Mouse (Mus musculus): Measurements from ENCODE around the gene Sorbs2. TPM values are rescaled to one million over a fixed set of nuclear protein-coding genes. Genes with fewer than 3 reads are reported as not detected.

Gene Sorbs2
- total RNA-seq, 1 experiment from 2014 or later = 0.59 TPM

DNA sequence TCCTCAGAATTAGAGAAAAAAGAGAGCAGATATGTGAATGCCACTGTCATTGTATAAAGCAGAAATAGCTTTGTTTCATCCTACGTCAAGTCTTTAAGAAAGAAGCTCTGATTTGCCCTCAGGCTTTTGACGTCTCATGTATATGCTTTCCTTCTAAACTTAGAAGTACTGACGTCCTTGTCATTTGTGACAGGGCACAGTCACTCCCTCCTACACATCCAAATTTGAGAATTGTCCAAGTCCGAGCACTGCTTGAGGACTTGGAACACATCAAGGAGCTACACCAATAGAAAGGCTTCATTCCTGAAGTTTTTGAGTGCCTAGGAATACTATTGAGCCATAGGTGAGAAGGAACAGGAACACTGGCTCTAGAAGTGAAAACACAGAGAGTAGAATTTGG, 165.6 kb downstream of the Sorbs2 start:
- no peak for ATAC-seq (replicated peaks; ENCODE audit: low read depth, poor library complexity, severe bottlenecking)

DNA sequence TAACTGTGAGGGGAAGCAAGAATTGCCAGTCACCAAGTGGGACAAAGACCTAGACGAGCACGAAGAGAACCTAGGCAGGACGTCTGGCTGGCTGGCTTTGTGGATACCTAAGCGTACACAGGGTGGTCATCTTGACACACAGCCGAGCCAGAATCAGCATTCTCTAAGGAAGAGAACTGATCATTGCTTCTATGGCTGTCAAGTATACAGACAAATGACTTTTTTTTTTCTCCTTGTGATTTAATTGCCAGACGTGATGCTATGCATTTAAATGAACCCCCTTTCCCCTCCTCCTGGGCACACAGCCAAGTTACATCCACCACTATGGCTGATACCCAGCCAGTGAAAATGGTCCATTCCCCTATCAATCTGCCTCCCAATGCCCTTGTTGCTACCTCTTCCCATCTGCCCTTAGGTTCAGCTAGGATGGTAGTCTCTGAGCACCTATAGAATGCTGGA, 168.3 kb downstream of the Sorbs2 start:
- no peak for ATAC-seq (replicated peaks; ENCODE audit: low read depth, poor library complexity, severe bottlenecking)

DNA sequence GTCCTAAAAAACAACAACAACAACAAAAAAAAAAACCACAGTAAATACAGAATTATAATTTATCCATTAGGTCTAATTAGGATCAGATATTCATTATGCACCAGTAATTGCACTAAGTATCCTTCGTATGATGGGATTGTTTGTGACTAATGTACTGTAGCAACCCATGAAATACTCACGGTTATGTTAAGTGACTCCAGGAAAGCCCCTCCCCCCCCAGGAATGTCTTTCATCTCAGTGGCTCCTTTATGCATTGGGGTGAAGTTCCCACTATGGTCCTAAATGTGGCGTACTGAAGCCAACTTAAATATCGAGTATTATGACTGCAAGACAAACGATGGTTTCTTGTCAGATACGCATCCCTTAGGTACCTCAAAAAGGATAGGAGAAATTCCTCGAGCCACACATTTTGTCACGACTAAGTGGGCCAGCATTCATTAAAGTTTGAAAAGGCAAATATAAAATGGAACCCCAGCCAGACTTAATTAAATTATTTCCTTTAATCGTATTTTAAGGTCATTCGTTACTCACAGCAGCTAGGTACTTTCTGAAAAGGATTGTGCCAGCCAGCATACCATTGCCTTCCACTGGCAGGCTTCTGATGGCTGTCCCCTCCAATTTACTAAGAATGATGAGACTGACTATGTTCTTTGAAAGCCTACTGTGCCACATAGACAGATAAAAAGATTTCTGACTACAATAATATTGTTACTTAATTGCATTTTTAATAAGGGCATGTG, 169.7 kb downstream of the Sorbs2 start:
- ATAC-seq (replicated peaks; ENCODE audit: low read depth, poor library complexity, severe bottlenecking) = no peak

DNA sequence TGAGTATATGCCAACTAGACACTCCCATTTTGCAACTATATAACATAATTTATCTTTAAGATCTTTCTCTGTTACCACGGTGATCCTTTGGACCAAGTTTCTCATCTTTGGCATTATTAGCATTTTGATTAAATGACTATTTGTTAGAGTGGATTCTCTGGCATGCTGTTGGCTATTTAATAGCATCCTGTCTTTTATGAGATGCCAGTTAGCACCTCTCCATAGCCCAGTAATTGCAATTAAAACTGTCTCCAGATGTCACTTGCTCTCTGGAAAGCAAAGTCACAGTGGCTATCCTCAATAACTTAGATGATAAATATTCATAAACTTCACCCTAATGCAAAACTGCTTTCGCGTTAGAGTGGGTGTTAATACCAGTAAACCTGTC, 170.3 kb downstream of the Sorbs2 start:
- ATAC-seq (replicated peaks; ENCODE audit: low read depth, poor library complexity, severe bottlenecking) = no peak

DNA sequence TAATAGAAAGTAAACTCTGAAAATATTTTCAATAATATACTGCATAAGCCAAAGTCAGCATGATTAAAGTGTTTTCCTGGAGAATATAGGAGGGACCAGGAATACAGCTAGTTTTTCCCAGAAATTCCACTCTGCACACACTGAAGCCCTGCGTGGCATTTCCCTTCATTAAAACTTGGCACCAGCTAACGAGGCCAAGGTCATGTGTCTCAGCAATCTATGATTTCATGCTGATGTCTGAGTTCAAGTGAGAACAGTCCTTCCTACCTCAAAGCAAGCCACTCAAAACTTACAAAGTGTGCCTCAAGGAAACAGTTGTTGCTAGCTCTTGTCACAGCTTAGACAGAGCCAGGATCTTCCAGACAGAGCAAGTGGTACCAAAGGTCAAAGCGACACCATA, 173.6 kb downstream of the Sorbs2 start:
- no peak for ATAC-seq (replicated peaks; ENCODE audit: low read depth, poor library complexity, severe bottlenecking)

DNA sequence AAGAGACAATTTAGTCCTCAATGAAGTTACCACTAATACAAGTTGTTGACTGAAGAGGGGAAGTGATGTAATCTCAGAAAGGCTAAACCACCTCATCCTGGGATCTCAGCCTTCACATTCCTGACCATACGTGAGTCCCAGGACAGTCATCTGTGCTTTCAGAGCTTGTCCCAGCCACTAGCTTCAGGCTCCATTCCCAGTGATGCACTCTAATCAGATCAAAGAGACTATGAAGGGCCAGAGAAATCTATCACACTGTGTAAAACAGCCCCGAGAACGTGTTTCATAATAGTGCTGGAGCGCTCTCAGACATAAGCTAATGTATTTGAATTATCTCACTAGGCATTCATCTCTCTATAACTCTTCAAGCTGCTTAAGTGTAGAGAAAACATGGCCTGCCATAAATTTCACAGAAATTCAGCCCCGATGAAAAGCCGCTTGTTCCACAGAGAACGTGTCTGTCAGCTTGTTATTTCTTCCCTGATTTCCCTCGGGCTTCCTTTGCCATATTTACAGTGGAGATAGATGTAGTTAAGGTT, 175.3 kb downstream of the Sorbs2 start:
- ATAC-seq (replicated peaks; ENCODE audit: low read depth, poor library complexity, severe bottlenecking) = no peak

DNA sequence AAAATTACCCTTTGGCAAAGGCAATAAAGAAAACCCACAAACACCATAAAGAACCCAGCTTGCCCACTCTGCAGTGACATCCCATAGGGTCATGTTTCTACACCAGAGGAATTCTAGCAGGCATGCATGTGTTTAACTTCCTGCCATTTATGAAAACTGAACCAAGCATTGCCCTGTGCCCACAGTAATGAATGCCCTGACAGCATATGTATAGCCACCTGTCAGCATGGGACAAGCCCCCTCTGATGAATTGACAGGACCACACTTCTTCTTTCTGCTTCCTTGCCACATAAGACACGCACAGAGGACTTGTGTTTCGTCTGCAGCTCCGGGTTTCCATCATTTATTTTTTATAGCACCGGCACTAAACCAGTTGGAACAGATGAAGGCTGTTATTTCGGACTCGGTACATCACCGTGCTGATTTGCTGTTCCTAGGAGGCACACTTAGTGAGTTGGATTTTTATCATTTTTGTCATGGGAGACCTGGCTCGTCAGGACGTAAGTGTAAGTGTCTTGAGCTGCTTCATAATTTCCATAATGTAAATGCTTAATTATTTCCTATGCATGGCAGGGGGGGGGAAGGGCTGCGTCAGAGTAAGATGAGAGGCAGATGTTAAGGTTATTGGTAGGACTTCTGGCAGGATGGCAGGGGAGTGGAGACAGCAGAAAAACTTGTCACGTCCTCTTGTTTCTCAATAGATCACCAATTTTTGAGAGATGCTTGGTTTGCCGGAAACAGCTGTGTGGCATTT, 180.5 kb downstream of the Sorbs2 start:
- no peak for ATAC-seq (replicated peaks; ENCODE audit: low read depth, poor library complexity, severe bottlenecking)

DNA sequence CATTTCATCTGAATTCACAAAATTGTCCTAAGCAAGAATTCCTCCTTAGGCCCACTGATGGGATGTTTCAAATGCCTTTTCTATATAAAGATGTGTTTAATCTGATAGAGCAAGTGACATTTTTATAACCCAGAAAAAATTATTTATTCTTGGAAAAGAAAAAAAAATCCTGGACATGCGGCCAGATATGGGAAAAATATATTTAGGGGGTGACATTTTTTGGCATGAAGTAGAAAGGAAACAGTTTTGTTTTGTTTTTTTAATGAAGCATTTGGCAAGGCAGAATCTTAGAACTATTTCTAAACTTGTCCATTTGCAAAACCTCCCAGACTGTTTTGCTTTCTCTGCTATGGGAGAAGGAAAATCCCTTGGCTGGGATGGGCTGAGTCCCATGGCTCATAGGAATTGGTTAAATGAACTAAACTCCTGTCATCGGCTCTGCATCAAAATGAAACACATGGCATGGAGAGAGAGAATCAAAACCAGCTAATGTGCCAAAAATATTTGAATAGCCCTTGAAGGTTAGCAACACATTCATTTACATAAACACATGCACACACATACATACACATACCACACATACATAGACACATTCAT, 182.1 kb downstream of the Sorbs2 start:
- no peak for ATAC-seq (replicated peaks; ENCODE audit: low read depth, poor library complexity, severe bottlenecking)

DNA sequence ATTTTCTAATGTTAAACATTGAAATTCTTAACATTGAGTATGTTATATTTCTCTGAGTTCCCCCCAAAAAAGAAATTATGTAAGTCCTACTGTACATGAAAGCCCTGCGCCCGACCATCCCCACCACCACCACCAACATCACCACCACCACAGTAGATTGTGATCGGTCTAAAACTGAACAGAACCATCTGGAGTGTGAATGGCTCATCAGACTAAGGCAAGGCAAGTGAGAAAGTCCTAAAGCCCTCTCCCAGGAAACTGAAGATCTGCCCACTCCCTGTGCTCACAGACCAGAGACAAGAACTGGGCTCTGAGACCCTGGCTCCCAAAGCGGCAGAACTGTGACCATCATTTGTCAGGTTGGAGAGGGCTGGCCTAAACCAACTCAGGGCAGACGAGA, 192.5 kb downstream of the Sorbs2 start:
- no peak for ATAC-seq (replicated peaks; ENCODE audit: low read depth, poor library complexity, severe bottlenecking)

DNA sequence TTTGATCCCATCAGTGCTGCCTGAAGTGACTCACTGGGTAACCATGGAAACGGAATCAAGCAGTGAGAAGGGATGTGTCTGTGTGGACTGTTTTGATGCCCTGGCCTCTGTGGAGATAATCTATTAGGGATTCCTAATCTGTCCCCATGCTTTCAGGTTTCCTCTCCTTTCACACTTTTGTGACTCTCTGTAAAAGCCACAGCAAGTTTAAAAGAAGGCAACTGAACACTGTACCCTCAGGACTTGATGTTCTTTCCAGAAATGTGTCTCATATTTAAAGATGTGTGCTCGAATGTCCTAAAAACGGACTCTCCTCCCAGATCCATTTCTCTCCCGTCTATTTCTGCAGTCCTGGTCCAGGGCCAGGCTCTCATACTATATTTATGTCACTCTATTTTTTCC, 196.1 kb downstream of the Sorbs2 start:
- ATAC-seq (replicated peaks; ENCODE audit: low read depth, poor library complexity, severe bottlenecking) = no peak

DNA sequence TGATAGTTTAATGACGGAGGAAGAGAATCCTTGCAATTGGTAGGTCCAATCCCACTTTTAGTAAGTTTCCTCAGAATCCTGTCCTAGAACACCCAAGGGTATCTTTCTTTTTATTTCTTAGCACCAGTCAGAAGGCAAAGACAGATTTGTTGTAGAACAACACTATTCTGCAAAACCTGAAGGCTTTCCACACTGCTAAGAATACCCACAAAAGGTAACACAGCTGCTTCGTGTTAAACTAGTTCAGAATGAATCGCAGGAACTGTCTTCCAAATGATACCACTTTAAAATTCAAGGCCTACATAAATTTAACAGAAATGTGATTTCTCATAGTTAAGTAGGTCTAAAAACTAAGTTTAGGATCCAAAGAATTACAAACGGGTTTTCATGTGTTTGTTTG, 201.5 kb downstream of the Sorbs2 start:
- no peak for ATAC-seq (replicated peaks; ENCODE audit: low read depth, poor library complexity, severe bottlenecking)

DNA sequence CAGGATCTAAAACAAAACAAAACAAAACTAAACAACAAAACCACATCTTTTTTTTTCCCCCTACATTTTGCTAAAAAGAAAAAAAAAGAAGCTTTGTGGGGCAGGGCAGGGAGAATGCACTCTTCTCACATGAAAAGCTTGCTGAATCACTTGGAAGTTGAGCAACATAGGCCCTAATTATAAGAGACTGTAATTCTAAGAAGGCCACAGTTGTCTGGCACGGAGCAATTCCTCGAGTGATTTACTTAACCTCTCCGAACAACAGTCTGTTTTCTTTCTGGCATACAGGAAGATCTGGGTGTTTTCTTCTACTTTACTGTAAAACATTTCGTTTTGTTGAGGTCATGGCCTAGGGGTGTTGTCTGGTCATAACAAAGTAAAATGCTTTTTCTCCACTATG, 202.1 kb downstream of the Sorbs2 start:
- no peak for ATAC-seq (replicated peaks; ENCODE audit: low read depth, poor library complexity, severe bottlenecking)

DNA sequence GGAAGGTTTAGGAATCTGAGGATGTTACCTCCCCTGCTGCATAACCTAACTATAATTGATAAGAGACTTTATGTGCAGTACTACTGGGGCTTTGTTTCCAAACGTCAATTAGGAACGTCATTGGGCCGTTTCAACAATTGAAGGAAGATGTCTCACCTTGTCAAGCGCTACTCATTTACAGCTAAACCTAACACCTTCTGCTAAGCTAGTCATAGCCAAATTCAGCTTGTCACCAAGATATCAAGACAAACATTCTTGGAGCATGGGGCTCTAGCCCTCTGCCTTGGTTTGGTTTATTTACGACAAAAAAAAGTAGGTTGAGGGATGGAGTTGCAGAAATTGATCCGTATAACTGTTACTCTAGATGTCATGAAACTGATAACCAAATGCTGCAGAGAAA, 205.0 kb downstream of the Sorbs2 start:
- no peak for ATAC-seq (replicated peaks; ENCODE audit: low read depth, poor library complexity, severe bottlenecking)

DNA sequence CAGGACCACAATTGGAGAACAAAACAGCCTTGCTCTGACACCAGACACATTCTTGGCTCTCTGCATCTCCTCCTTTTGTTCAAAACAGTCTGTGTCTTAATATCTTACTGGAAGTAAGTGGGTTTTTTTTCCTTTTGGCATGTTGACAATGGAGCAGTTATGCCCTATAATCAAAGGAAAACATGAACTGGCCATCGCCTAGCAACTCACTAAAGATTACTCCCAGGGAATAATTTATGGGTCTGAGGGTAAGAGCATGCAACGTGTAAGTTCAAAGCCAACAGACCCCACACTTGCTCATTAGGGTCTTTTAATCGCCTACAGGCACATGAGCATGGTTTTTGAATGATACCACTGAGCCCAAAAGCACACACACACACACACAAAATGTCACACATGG, 207.2 kb downstream of the Sorbs2 start:
- ATAC-seq (replicated peaks; ENCODE audit: low read depth, poor library complexity, severe bottlenecking) = no peak

DNA sequence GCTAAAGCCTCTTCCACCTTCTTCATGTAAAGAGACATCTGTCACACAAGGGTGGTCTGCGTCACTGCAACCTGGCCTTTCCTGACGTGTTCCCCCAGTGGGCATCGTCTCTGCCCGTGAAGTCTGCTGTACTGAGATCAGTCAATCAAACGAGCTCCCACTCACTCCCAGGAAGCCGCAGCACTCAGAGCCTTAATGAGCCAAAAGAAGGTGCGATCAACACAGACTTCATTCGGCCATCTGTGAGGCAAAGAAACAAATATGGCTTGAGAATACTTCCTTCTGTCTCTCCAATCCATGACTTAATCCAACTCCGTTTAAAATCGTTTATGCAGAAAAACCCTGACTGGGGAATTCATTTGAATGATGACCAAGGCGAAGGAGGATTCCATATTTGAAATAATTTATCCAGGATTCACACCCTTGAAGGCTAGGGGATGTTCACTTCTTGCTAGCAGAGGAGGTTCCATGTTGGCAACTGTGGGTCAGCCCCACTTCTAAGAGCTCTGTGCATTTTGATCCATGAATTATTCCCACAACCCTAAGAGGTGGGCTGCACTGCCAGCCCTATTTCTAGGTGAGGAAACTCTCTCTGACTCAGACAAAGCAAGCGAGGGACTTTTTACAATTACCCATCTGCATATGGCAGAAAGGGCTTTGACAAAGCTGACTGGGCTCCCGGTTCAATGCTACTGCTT, 207.9 kb downstream of the Sorbs2 start:
- ATAC-seq (replicated peaks; ENCODE audit: low read depth, poor library complexity, severe bottlenecking) = no peak

DNA sequence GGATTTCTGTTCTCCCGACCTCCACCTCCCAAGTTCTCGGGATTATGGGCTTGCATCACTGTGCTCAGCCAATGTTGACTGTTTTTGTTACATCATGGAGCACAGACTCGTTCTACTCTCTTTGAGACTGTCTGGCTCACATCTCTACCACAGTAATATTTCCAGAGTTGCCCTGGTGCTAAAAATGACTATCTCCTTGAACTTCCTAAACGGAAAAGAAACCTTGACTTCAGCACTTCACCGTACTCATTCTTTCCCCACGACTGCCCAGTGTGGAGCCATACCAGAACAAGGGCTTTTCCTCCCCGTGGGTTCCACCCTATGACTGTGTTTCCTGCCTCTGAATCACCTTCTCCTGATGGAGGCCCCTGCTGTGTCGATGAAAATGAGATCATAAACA, 212.2 kb downstream of the Sorbs2 start:
- no peak for ATAC-seq (replicated peaks; ENCODE audit: low read depth, poor library complexity, severe bottlenecking)

DNA sequence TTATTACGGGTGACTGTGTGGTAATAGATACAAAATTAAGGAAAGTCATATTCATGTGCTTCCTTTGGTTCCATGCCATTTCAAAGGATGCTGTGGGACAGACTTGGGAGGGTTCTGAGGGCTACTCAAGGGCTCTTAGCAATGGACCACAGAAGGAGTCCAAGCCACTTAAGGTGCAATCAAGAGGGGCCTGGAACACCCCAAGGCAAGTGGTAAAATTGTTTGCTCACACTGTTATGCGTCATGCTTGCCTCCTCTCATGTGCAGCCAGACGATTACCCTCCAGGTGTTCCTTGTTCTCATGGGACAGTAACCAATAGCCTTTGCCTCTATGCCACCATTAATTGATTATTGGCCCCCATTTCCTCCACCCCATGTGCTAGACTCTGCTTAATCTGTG, 216.6 kb downstream of the Sorbs2 start:
- ATAC-seq (replicated peaks; ENCODE audit: low read depth, poor library complexity, severe bottlenecking) = no peak

DNA sequence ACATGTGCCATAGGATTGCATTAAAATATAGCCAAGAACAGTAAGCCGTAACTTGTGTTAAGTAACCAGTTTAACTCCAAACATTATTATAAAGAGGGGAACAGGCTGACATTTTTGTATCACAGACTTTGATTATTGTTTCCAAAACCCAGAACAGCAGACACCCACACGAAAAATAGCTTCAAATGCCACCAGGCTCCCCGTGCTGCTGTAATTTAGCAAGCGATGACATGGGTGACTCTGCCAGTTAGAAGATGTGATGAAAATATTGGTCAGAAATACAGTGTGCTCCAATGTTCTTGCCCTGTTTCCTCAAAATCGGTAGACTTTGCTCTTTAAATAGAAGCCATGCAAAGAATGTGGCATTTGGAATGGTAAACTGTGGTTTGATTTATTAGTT, 217.7 kb downstream of the Sorbs2 start:
- no peak for ATAC-seq (replicated peaks; ENCODE audit: low read depth, poor library complexity, severe bottlenecking)

DNA sequence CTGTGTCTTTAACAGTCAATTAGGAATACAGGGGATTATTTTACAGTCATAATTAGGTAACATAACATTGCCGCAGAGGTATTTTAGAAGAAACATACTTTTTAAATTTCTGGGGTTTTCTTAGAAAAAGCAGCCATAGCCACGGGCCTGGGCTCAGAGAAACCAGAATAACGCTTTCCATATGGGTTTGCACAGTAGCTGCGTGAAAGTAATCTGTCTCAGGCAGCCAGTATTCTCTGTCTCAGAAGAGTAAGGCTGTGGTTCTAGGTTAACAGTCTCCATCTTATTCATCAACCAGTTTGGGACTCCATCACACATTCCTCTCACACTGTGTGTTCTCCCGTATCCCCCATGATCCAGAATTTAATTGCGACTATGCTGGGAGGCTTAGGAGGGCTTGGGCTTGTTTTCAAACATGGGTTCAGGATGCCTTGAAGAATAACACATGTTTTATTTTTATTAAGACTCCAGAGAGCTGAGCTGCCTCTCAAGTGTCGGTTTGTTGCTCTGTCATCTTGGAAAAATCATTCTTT, 222.3 kb downstream of the Sorbs2 start:
- no peak for ATAC-seq (replicated peaks; ENCODE audit: low read depth, poor library complexity, severe bottlenecking)

DNA sequence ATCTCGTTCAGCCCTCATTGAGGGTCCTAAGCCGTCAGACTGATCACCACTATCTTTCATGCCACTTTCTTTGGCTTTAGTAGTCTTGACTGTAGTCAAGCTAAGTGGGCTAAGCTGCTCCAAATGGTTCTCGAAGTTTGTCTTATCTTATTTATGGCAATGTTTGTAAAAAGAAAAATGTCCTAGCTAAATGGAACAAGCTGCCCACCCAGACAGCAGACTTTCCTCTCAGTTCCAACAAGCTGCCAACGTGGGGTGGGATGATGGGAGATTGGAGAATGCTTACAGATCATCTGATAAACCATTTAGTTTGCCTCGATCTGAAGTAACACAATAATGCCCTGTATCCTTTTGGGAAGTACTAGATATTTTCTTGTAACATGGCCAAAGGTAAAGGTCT, 223.2 kb downstream of the Sorbs2 start:
- ATAC-seq (replicated peaks; ENCODE audit: low read depth, poor library complexity, severe bottlenecking) = no peak

All from common myeloid progenitor, adult 5-6 weeks (primary cell).